Mouse (Mus musculus) cerebellum, postnatal 10 days (tissue): ENCODE results near the gene 2010111I01Rik.
A peak's percentile ranks its signal among the peaks of the same experiment; 100 is the strongest.
"Not testable (repeated sequence)": the region's sequence is repeated elsewhere in the genome, so short reads cannot be mapped to it uniquely, and the experiment has no call there.

Source experiments
- DNase-seq, 2 experiments: peaks; one replicate each; pipeline ENCODE4 v3.0.0; 2021; ENCODE audit warnings: mixed read lengths in 2 of 2

Gene 2010111I01Rik

DNA sequence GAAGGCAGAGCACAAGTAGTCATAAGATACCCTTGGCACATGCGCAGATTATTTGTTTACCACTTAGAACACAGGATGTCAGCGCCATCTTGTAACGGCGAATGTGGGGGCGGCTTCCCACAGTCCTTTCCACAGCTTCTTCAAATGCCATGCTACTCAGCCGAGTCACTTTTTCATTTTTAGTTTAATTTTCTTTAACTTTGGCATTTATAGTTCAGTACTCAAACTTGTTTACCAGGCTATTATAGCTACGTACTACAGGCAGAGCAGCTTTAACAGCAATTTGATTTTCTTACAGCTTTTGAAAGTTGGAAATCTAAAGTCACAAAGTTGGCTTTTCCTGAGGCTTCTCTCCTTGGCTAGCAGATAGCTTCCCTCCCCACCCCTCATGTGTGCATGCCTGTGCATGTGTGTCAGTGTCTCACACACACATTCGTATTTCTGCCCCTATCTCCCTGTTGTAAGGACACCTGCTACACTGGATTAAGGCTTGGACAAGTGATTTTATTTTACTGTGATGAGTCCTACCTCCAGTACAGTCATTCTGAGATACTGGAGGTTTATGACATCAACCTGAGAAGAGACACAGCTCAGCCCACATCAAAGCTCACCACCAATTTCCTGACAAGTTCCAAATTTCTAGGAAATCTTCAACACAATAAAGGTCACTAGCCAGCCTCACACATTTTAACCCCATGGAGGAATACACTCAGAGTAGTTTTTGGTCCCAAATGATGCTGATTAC is 258.5 kb downstream of the 2010111I01Rik start:
- no peak for DNase-seq

DNA sequence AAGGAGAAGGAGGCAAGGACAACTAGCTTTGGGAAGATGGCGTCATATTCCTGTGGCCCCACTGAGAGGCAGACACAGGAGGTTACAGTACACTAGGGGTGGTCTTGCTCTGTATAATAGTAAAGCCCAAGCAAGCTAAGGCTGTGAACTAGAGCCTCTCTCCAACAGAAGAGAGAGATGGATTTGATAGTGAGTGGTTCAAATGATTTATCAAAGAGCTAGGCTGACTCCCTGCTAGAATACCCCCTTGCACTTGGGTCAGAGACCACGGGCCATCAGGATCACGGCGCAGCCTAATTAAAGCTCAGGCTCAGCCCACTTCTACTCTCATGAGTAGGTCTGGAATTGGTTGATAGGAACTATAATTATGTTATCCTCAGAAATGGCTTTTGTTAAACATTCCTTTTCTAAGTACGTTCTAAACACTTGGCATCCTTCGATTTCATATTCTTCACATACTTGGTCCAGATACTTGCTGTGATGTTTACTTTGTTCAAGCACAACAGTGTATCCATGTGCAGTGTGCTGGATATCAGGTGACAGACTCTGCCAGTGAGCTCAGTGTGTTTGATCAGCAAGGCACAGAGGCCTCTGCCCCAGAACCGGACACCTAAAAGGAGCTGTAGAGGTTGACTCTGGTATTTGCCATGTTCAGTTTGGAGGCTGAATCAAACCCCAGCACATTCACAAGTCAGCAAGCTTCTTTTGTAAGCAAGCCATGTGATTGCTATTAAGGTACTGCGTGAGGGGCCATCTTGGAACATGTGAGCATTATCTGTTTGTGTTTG is 261.3 kb downstream of the 2010111I01Rik start:
- no peak for DNase-seq

DNA sequence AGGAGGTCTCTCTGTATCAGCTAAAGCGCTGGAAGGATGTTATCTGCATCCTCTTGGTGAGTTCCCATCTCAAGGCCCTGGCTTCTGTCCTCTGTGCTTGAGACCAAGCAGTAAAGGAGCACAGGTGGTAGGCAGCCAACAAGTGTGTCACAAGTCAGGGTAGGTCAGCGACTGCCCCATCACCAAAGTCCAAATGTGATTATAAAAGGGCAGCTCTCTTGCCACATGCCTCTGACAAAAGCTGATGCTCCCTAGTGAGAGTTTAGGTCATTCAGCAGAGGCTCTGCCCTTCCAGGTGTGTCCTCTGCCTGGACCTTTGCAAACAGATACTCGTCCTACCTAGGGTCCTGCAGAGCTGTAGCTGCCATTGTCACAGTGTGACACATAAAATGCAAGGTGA is 263.1 kb downstream of the 2010111I01Rik start:
- no peak for DNase-seq

DNA sequence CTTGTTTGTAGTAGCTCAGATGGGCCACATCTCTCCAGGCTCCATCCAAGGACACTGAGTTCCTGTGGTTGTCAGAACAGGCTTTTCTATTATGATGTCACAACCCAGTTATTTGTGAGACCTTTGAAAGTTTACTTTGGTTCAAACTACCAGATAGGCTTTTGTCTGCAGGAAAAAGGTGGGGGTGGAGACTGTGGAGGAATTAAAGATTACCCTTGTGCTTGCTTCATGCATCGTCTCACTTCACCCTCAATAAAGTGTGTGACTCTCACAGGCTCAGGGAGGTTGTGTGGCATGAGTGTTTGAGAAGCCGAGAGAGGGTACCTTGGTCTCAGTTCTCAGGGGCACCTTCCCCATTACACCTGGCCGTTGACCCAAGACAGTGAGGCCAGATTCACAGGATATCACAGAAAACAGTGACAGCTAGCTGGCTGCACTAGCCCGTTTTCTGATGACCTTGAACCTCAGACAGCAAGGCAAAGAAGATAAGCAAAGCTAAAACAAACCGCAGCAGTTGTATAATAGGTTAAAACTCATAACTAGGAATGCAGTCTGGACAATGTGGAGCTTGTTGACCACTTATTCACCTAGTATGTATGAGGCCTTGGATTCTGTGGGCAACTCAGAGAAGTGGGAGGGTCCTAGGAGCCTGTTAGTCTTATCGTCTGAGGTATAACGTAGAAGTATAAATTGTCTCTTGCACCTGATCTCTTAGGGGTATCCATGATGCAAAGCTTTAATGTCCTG is 266.4 kb downstream of the 2010111I01Rik start:
- DNase-seq = no peak

DNA sequence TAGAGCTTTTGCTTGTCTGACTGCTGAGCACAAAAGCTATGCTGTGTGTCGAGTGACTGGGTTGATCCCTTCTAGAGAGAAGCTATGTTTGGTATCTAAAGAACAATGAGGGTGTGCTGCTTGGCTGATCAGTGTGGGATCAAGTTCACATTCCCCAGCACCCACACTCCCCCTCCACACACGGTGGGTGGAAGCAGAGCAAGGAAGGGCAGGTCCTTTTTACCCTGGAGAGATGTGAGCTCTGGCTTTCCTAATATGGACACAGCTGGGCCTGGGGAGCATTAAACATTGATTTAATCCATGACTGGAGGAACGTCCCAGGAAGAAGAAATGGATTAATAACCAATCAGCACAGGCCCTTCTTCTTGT is 267.0 kb downstream of the 2010111I01Rik start:
- DNase-seq = no peak

DNA sequence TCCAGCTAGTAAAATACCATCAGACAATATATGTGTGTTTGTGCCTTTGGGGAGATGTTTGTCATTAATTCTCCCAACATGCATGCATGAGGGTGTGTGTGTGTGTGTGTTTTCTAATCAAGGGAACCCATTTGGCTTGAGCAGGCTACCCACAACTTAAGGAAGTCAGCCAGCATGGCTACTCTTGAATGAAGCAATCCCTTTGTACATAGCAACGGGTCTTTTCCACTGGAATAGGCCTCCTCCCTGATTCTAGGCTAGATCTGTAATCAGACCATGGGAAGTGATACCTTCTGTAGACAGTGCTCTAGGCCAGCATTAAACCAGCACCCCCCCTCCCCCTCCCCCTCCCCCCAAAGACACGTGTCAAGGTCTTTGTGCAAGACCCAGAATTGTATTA is 267.9 kb downstream of the 2010111I01Rik start:
- no peak for DNase-seq

DNA sequence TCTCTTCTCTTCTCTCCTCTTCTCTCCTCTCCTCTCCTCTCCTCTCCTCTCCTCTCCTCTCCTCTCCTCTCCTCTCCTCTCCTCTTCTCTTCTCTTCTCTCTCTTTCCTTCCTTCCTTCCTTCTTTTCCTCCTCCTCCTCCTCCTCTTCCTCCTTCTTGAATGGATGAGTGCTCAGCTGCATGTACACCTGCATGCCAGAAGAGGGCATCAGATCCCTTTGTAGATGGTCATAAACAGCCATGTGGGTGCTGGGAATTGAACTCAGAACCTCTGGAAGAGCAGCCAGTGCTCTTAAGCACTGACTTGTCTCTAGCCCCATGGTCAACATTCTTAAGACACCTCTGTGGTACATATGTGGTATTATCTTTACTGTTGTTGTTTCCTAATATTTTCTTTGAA is 269.8 kb downstream of the 2010111I01Rik start:
- not testable (repeated sequence) for DNase-seq

DNA sequence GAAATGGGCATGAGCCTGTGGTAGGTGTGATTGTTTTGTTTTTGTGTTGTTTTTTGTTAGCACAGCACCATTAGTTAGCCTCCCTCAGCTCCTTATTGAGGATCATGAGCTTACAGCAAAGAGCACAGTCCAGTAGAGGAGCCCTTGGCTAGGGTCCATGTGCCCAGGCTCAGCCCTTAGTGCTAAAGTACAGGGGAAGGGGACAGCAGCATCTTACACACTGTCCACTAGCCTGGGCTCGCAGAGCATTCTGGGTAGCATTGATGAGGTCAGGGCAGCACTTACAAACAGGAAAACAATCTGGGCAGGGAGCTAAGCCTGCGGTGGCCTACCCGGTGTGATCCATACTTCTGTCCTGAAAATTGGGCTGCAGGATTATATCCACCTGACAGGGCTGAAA is 270.9 kb downstream of the 2010111I01Rik start:
- DNase-seq = no peak

DNA sequence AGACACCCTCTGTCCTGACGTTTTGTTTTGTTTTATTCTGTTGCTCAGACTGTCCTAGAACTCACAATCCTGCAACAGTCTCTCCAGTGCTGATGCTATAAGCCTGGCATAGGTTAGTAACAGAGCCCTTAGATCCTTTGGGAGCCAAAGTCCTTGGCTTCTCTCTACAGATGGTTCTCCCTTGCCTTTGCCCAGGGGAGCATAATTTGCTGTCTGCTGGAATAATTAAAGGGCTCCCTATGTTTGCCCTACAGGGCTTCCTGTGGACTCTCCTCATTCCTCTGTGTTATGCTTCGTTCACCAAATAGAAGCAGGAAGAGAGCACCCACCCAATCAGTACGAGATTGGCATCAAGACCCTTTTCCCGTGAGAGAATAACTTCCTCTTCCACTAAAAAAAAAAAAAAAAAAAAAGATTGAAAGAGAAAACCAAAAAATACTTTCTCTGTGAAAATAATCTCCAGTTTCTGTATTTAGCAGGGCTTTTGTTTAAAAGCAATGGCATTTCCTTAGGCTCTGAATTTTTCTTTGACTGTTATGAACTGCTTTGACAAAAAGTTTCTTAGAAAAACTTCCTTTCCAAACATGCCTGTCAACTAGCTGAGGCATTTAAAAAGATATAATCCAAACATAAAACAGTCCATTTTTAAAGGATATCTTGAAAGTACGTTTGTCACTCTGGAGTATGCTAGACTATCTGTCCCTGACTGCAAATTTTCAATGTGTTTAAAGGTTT is 271.6 kb downstream of the 2010111I01Rik start:
- DNase-seq = no peak

DNA sequence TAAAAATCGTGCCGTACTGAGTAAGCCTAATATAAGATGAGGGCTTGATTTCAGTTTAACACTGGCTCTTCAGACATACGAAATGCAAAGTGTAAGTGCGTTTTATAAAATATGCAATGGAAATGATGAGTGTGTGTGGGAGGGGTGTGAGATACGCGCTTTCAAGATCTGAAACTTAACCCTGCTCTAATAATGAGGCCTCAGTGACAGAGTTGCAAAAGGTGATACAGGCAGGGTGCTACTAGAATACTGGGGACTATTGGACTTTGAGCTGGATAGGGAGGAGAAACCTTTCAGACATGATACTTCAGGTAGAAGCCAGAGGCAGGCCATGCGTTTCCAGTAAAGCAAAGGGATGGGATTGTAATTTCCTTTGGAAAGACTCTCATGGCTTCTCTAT is 273.4 kb downstream of the 2010111I01Rik start:
- no peak for DNase-seq

DNA sequence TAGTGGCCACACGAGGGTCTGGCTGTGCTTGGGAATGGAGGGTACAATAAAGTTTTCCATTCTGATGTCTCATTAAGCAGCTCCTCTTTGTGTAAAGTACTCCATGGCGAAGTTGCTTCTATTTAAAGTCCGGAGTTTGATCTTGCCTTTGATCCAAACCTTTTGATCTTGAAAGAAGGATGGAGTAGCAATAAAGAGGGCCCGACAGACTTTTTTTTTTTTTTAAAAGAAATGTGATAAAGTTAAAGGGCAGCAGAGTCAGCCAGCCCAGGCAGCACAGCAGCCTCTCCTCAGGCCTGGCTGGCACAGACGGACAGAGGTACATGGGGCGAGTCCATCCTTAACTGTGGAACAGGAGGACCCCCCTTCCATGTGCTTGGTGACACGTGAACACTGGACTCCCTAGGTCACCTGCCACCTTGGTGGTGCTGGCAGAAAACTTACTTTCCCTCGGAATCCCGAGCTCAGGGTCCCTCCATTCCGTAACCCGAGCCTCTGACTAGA is 274.7 kb downstream of the 2010111I01Rik start:
- peak in 1 of 2 experiments; percentile 39 for DNase-seq

DNA sequence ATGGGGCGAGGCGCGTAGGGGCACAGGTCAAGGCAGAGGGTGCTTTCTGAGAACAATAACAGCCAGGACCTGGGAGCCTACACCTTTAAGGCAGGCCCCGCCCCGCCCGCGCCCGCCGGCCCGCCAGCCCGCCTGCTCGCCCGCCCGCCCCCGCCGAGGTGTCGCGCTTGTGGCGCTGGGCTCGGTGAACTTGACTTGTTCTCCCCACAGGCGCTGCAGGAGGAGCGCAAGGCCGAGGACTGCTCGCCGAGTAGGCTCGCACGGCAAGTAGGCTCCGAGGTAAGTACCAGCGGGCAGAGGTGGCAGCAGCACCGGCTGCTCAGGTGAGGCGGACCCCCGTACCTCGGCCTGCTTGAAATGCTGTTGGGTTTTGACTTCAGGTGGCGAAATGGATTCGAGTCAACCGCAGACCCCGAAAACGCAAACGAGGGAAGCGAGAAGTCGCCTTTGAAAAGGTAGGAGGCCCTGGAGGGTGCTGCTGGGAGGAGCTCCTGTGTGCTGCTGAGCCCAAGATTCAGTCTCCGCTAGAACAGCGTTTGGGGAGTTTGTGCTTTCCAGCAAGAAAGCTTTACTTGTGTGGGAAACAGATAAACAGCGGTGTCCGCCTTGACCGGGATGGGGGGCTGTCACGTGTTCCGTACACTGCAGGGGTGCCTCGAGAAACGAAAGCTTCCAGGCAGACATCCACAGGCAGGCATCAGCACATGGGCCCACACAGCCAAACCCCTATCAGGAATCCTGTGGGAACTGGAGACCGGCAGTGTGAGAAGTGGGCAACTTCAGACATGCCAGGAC is 275.4 kb downstream of the 2010111I01Rik start:
- peak; percentile 88 to 91 for DNase-seq

DNA sequence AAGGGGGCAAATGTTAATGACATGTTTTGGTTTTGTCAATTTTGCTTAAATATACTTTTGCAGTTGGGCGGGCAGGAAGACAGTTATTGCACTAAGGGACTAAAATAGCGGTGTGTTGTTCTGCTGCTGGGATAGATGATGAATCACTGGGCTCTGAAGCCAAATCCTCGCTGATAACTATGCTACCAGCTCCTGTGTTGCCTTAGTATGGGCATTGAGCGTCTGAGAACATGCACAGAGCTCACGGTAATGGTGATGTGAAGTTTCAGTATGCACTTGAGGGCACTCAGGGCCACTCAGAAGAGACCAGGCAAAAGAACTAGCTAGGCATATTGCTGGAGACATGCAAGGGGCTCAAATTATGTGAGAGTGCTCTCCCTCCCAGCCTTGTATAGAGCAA is 276.1 kb downstream of the 2010111I01Rik start:
- no peak for DNase-seq

DNA sequence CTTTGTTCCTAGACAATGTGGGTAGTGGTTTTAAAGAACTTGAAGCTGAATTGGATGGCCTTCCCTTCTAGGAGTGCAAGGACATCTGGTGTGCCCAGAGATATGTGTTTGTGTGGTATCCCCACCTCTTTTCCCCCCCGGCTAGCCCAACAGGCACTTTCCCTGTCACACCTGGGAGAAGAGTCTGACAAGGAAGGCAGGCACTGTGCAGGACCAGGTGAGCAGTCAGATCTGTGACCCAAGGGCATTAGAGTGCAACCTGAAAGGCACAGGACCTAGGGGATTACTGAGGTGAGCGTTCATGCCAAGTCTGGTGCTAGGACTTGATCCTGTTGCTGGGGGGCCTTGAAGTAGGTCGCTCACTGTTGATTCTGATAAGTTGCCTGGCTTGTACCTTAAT is 277.0 kb downstream of the 2010111I01Rik start:
- DNase-seq = no peak

DNA sequence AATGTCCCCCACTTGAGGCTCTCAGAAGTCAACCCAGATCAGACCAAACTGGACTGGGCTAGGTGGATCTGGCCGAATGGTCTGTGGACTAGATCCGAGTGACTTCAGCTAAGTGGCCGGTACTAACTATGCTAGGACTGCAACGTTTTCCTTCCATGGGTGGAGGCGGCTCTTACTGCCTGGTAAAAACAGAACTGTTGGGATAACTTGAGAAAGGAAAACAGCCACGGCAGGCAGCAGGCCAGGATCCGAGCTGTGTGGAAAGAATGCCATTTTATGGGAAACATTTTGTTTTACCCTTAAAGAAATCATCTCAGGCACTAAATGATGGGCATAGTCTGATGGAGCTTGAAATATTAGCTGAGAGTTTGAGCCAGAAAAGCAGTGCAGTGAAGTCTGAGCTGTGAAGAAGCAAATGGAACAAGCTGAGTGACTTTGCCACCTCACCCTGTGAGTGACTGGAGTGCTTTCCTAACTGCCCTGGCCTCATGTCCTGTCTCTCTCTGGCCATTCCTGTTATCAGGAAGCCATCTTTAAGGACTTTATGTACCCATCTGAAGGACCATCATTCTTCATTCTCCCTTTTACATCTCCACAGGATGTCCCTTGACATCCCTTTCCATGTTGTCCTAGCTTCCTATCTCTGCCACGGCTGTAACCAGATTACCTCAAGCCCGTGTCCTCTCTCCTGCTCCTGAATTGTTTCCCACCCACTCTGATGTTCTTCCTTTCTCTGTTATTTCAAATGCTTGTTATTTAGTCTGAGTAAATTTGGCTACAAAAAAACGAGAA is 277.9 kb downstream of the 2010111I01Rik start:
- DNase-seq = no peak

DNA sequence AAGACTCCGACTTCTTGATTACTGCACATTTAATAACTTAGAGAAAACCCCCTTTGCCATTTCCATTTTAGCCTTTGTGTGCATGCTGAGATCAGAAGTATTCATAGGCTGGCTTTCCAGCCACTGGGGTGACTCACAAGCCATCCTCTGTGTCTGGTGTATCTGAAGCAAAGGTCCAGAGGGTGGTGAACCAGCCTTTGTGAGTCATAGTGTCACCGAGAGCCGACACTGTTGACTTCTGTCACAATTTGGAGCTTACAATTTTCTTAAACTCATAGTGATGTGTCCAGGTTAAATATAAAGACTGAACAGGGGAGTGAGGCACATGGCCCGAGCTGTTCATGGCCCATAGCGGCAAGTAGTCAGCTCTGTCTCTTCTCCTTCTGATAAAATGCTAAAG is 278.9 kb downstream of the 2010111I01Rik start:
- no peak for DNase-seq

DNA sequence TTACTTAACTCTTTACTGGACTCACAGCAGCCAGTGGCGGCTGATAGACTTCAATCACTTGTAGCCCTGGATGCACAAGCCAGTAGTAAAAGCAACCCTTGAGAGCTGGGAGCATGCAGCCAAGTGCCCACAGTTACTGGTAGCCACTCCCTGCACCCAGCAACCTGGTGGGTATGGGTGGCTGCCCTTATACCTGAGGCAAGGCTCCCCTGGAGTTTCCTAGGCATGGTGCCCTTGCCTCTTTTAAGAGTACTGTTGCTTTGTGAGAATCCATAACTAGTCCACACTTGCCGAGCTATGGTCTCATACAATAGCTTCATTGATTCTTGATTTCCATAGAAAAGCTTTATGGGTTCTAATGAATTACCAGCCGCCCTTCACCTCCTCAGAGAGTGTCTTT is 279.7 kb downstream of the 2010111I01Rik start:
- no peak for DNase-seq

DNA sequence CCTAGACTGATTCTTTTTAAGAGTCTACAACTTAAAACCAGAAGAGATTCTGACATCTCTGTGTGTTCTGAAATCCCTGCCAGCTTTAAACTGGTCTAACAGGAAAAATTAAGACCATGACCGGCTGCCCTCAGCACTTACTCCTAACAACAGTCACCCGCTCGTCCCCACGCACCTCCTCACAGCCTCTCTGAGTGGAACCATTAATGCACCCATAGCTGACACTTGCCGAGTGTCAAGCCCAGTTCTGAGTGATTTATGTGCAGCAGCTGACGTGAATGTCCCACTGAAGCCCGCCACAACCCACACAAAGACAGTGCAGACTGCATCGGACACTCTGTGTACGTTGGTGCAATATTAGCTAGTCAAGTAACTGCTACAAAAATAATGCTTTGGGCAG is 280.5 kb downstream of the 2010111I01Rik start:
- no peak for DNase-seq

DNA sequence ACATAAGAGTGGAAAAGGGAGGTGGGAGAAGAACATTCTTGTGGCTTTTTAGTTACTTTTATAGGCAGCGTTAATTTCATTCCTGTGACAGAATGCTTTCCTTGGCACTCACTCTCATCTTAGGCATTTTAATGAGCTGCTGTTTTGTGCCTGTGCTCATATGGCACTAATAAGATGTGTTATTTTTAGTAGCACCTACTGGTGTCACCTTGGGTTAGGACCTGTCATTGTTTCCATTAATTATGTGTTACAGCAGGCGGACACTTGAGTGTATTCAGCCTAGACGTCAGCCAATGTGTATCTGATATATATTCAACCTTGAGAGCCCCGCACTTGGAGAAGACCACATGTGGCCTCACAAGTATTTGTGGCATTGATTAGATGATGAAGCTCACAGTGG is 281.1 kb downstream of the 2010111I01Rik start:
- no peak for DNase-seq

DNA sequence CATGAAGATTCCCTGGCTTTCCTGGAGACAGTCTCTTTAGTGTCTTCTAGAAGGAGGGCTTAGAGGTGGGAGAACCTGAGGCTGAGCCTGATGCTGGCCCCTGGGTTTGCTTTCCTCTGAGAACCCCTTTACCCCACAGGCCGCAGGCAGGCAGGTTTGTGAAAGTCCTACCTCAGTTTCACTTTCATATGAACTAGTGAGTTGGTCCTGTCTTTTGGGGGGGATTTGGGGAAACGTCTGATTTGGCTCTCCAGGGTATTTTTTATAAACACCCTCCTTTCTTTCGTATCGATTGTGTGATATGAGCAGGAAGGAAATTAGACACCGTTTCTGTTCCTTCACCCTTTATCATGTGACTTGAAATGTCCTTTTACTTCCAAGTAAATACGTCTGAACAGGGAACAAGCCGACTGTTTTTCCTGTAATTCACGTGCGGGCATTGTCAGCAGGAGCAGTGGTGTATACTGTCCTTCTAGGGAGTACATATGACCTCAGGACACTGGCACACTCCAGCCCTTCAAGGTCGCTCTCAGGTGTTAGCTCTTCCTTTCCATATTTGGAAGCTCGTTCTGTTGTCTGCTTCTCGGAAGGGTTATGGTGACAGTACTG is 281.7 kb downstream of the 2010111I01Rik start:
- no peak for DNase-seq

DNA sequence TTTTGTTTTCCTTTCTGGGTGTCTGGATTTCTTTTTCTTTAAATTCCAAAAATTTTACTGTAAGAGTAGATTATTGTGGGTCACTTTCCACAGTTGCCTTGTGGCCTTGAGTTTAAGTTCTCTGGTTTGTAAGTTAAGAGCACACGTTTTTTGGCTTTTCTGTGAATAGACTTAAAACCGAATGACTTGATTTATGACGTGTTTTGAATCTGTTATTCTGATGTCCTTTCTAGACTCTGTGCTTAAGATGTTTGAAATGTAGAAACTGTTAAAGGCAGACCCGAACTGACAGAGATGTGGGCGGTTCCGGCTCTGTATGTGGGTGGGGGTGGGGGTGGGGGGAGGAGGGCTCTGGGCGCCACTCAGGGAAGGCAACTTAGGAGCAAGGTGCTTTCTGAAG is 282.3 kb downstream of the 2010111I01Rik start:
- DNase-seq = no peak
